Mouse (Mus musculus) kidney, adult 2 months (tissue): Measurements from ENCODE around the gene Aurkaip1. TPM values are rescaled to one million over a fixed set of nuclear protein-coding genes. Genes with fewer than 3 reads are reported as not detected.

ENCODE experiments used
- DNase-seq: peaks from one replicate; pipeline ENCODE4 v3.0.0; 2021
- H3K27ac ChIP-seq: fragments of 200-500 bp; 2 replicates; pipeline ENCODE4 v1.5.1; 2012; ENCODE audit warnings: low read depth, low read length, control low read depth, inconsistent platforms; ENCODE audit not compliant: insufficient read depth
- H3K27me3 ChIP-seq: fragments of 200-500 bp; replicated peaks from 2 replicates; pipeline ENCODE4 v1.6.1; 2012; ENCODE audit warnings: mild to moderate bottlenecking, moderate library complexity, low read length, inconsistent platforms; ENCODE audit not compliant: control insufficient read depth, insufficient read depth
- H3K36me3 ChIP-seq: fragments of 200-500 bp; 2 replicates; pipeline ENCODE4 v1.6.1; 2012; ENCODE audit warnings: mild to moderate bottlenecking, moderate library complexity, low read length, inconsistent platforms; ENCODE audit not compliant: control insufficient read depth, insufficient read depth
- H3K4me1 ChIP-seq: fragments of 200-500 bp; 2 replicates; pipeline ENCODE4 v1.6.1; 2011; ENCODE audit warnings: low read length; ENCODE audit not compliant: control insufficient read depth, insufficient read depth
- H3K4me3 ChIP-seq: fragments of 200-500 bp; 2 replicates; pipeline ENCODE4 v1.5.1; 2011; ENCODE audit warnings: mild to moderate bottlenecking, low read depth, low read length, control low read depth; ENCODE audit not compliant: insufficient read depth
- CTCF ChIP-seq: fragments of 200-500 bp; conservative IDR thresholded peaks from 2 replicates; pipeline ENCODE4 v1.5.1; 2011; ENCODE audit warnings: low read depth, mild to moderate bottlenecking, control low read depth, low read length, moderate library complexity, mixed read lengths; ENCODE audit not compliant: insufficient read depth, insufficient read length
- POLR2A ChIP-seq: fragments of 200-500 bp; IDR thresholded peaks from one replicate; pipeline ENCODE4 v1.6.1; 2011; ENCODE audit warnings: low read depth, low read length, control low read depth
- WGBS: fragments of 180-500 bp; shearing (Covaris S2); methylation state at CpG from one replicate; pipeline ENCODE4 v1.1.7; 2018; 5-methylcytosine and 5-hydroxymethylcytosine counted together
- polyA plus RNA-seq: library from polyadenylated mRNA; depleted of rRNA; stranded (reverse); fragments of >200 nt; gene quantifications from 2 replicates; pipeline ENCODE4 v1.2.3, GENCODE M21; 2012

The Aurkaip1 gene
- polyA plus RNA-seq, 1 experiment, result 164 TPM

DNA sequence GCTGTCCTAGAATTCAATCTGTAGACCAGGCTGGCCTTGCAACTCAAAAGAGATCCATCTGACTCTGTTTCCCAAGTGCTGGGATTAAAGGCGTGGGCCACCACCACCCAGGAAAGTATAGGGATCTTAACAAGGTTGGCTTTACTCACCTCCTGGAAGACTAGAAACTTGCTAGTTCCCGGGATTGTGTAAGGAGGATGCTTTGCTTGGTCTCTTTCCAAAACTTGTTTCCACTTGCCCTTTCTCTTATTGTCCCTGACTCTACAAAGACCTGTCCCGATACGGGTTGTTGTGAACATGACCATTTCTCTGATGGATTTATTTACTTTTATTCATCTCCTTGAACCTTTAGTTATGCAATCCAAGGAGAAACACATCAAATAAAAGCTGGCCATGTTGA is 1.2 kb upstream of the Aurkaip1 start:
- Histone ChIP-seq H3K36me3 (peaks cover under 1% of the 10 kb centered on the region; the same call in 1 of the 2 replicates), H3K4me3 (no peak overlapping the region), H3K27ac (no peak overlapping the region), H3K27me3 (no peaks in the 10 kb centered on the region), H3K4me1 (peaks cover 13% of the 10 kb centered on the region; the same call in 1 of the 2 replicates)
- DNase-seq, result no peak
- 77% methylated on average over 4 of the region's 4 CpGs for WGBS
- no peak for TF ChIP-seq POLR2A
- TF ChIP-seq CTCF, result no peak

DNA sequence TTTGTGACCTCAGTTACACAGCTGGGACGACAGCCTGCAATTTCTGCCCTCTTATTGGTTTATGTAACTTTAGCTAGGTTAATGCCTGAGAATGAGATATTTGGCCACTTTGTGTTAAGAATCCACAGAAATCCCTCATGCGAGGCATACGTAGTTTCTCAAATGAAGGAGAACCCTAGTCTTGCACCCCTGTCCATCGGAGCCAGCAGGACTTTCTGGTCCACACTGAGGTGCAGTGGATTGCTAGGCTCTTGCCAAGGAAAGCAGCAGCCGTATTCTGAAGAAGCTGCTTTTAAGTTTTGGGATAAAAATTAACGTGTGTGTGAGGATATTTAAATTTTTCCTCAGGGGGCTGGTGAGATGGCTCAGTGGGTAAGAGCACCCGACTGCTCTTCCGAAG is 476 bp upstream of the Aurkaip1 start:
- H3K4me1 ChIP-seq, result peaks cover 13% of the 10 kb centered on the region; the same call in 1 of the 2 replicates
- peak overlapping the region; percentile 17; the same call in 1 of the 2 replicates for H3K4me3 ChIP-seq
- no peaks in the 10 kb centered on the region for H3K27me3 ChIP-seq
- no peak for TF ChIP-seq POLR2A
- no peak overlapping the region; the same call in 1 of the 2 replicates for H3K27ac ChIP-seq
- WGBS, result 29% methylated on average over 8 of the region's 8 CpGs
- peak; percentile 47 for DNase-seq
- no peaks in the 10 kb centered on the region for H3K36me3 ChIP-seq

DNA sequence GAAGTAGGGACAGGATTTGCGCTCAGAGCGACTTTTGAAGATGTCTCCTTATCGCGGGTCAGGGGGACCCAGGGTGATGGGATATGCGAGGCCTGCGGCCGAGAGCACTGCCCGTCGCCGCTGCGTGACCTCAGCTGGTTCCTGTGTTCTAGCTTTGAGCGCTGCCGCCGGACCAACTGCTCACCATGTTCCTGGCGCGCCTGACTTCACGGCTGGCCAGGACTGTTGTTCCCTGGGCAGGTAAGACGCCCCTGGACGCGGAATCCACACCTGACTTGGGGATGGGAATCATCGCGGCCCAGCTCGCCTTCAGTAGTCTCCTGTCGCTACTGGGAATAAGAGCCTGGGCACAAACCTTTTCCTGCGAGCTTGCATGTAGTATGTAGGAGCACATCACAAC is 759 bp downstream of the Aurkaip1 start:
- no peaks in the 10 kb centered on the region for H3K36me3 ChIP-seq
- peaks cover 13% of the 10 kb centered on the region; the same call in 1 of the 2 replicates for H3K4me1 ChIP-seq
- TF ChIP-seq CTCF, result no peak
- no peak for TF ChIP-seq POLR2A
- WGBS, result under 1% methylated on average over 25 of the region's 25 CpGs
- peak overlapping the region; percentile 91 for H3K27ac ChIP-seq
- peak overlapping the region; percentile 97 for H3K4me3 ChIP-seq
- peak; percentile 55 for DNase-seq
- H3K27me3 ChIP-seq, result no peaks in the 10 kb centered on the region

DNA sequence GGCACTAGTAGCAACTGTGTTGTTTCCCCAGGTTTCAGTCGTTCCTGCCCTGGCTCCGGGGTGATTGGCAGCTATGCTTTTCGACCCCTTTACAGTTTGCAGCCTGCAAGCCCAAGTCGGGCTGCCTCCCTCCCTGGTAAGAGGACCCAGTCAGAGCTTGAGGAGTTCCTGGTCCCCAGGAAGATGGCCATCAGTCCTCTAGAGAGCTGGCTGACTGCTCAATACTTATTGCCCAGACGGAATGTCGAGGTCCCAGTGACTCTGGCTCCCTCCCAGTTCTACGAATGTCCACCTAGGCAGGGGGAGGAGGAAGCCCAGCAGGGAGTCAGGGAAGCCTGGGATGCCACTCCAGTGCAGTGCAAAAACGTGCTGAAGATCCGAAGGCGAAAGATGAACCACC is 1.2 kb downstream of the Aurkaip1 start:
- no peak overlapping the region for H3K27ac ChIP-seq
- peak overlapping the region; percentile 97 for H3K4me3 ChIP-seq
- 35% methylated on average over 10 of the region's 10 CpGs for WGBS
- no peaks in the 10 kb centered on the region for H3K36me3 ChIP-seq
- no peak for DNase-seq
- H3K27me3 ChIP-seq, result no peaks in the 10 kb centered on the region
- no peak for TF ChIP-seq POLR2A
- TF ChIP-seq CTCF, result no peak
- peaks cover 13% of the 10 kb centered on the region; the same call in 1 of the 2 replicates for H3K4me1 ChIP-seq

DNA sequence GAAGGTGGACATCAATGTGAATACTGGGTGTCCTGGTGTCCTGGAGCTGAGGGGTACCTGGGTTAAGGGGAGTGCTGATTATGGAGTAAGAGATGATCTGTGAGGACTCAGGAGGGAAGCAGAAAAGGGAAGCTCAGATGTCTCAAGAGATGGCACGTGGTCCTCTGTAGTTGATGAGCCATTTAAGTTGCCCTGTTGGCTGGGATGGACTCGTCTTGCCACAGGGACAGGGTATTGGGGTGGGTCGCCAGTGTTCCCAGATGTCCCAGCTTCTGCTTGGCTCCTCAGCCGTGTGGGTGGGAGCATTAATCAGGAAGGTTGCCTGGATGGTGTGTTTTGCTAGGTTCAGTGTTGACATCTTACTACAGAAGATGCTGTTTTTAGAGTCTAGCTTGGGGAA is 2.2 kb downstream of the Aurkaip1 start:
- H3K27ac ChIP-seq, result no peak overlapping the region
- WGBS, result 79% methylated on average over 4 of the region's 4 CpGs
- no peak for DNase-seq
- H3K4me1 ChIP-seq, result peaks cover 13% of the 10 kb centered on the region; the same call in 1 of the 2 replicates
- TF ChIP-seq CTCF (no peak), POLR2A (no peak)
- no peaks in the 10 kb centered on the region for H3K27me3 ChIP-seq
- H3K4me3 ChIP-seq, result no peak overlapping the region
- H3K36me3 ChIP-seq, result no peaks in the 10 kb centered on the region

DNA sequence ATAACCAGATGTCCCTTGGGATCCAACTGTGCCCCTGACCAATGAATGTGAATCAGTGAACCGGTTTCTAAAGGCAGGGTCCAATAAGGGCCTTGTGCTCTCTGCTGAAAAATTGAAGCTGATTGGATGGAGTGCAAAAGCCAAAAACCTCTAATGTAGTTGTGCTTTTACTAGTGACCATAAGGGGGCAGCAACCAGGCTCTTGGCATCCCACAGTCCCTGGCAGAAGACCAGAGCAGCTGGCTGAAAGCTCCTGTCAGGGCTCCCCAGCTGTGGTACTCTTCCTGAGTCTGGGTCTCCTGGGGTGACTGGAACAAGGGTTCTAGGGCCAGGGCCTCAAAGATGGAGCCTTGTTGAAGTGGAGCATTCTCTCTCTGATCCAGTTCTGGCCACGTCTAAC is 2.8 kb downstream of the Aurkaip1 start:
- TF ChIP-seq POLR2A, result no peak
- peak; percentile 75 for TF ChIP-seq CTCF
- DNase-seq, result peak; percentile 94
- Histone ChIP-seq H3K27me3 (no peaks in the 10 kb centered on the region), H3K27ac (peak overlapping the region; percentile 57), H3K4me1 (peaks cover 13% of the 10 kb centered on the region; the same call in 1 of the 2 replicates), H3K4me3 (no peak overlapping the region), H3K36me3 (no peaks in the 10 kb centered on the region)
- 20% methylated on average over 2 of the region's 2 CpGs for WGBS

- 58% methylated on average over 11 of the region's 11 CpGs for WGBS
- Histone ChIP-seq H3K4me1 (peaks cover 19% of the 10 kb centered on the region), H3K36me3 (no peaks in the 10 kb centered on the region), H3K4me3 (no peak overlapping the region), H3K27ac (peak overlapping the region; percentile 77), H3K27me3 (no peaks in the 10 kb centered on the region)
- peak; percentile 74 for DNase-seq
- no peak for TF ChIP-seq CTCF
- no peak for TF ChIP-seq POLR2A
These were observed 6.4 kb downstream of the Aurkaip1 start for GRCm38 (mm10) chr4:155837404-155838010.
